ENCODE assay signal across 8 mouse cellular contexts in genomic region chr5:102069767-102070413, GRCm38 (mm10). TPM values are rescaled to one million over a fixed set of nuclear protein-coding genes. Genes with fewer than 3 reads are reported as not detected.
DNase-seq lines count a peak whose midpoint lies in the region; ATAC-seq and TF ChIP-seq lines count a peak whose summit lies in the region.

Gene Wdfy3 (minus strand): TSS chr5:102069921.

- under 1% methylated on average over 52 of the region's 62 CpGs for WGBS in lung, embryonic 14.5 days
- under 1% methylated on average over 62 of the region's 62 CpGs for WGBS in olfactory bulb, adult 2 months

- H3K4me1 ChIP-seq in lung, embryonic 14.5 days (ENCODE audit: insufficient read depth): peaks cover 3% of the 10 kb centered on the region; the same call in 1 of the 2 replicates
- H3K4me1 ChIP-seq in olfactory bulb, adult 2 months (ENCODE audit: control insufficient read depth, insufficient read depth, low read length): peaks cover 14% of the 10 kb centered on the region

- peak within 1 kb of the TSS; percentile 96 for H3K9ac ChIP-seq in lung, embryonic 14.5 days

- TF ChIP-seq CTCF in lung, embryonic 14.5 days (IDR thresholded peaks at IDR 0.05; ENCODE audit: low read depth): no peak
- TF ChIP-seq CTCF in olfactory bulb, adult 2 months (IDR thresholded peaks at IDR 0.05; ENCODE audit: insufficient read depth, low read depth, low read length): no peak

- no peaks in the 10 kb centered on the region for H3K27me3 ChIP-seq in lung, embryonic 14.5 days (ENCODE audit: insufficient read depth, low read length)

- DNase-seq in MEL-GATA-1-ER (ENCODE audit: extremely low read depth, low read depth): peak; percentile 42
- DNase-seq in cerebellum, adult 9-10 months: peak; percentile 88
- peak; percentile 92 for DNase-seq in heart, postnatal 4 days
- DNase-seq in layer of hippocampus, adult 9-10 months (ENCODE audit: low spot score): peak; percentile 51
- peak; percentile 94 for DNase-seq in lung, embryonic 14.5 days
- DNase-seq in testis, postnatal 14 days (ENCODE audit: low spot score): peak; percentile 83

- H3K27ac ChIP-seq in lung, embryonic 14.5 days (ENCODE audit: low read depth): peak within 1 kb of the TSS; percentile 95
- peak within 1 kb of the TSS; percentile 95 for H3K27ac ChIP-seq in olfactory bulb, adult 2 months (ENCODE audit: insufficient read depth, low read depth, low read length)

- H3K4me2 ChIP-seq in lung, embryonic 14.5 days: peak within 1 kb of the TSS; percentile 88

- H3K4me3 ChIP-seq in lung, embryonic 14.5 days (ENCODE audit: low read depth, low read length): peak within 1 kb of the TSS; percentile 83
- peak within 1 kb of the TSS; percentile 100 for H3K4me3 ChIP-seq in olfactory bulb, adult 2 months (ENCODE audit: insufficient read depth, low read depth, low read length)

- H3K9me3 ChIP-seq in lung, embryonic 14.5 days (ENCODE audit: low read depth, low read length): no peaks in the 10 kb centered on the region

- ATAC-seq in frontal cortex, adult (ENCODE audit: low TSS enrichment): peak; percentile 92
- ATAC-seq in lung, embryonic 14.5 days (ENCODE audit: insufficient read depth): peak; percentile 93

- H3K36me3 ChIP-seq in lung, embryonic 14.5 days (ENCODE audit: insufficient read depth): 0 out of 2 replicates have a peak, but pooled peaks cover 8% of the 10 kb centered on the region

- TF ChIP-seq POLR2A in olfactory bulb, adult 2 months (IDR thresholded peaks at IDR 0.05; ENCODE audit: insufficient read depth, low read depth, low read length): peak; percentile 72; the same call in 1 of the 2 replicates

RNA-seq across cellular contexts. Expression of gene Wdfy3, which starts in this region (rescaled TPM):
- total RNA-seq in heart, postnatal 4 days (2021): 10 to 100 TPM; 47.0 to 48.6 TPM
- 20.4 and 21.7 TPM in 2 replicates for polyA plus RNA-seq in lung, embryonic 14.5 days (2014; fragmentation: Nextera tagmentation; extraction: Ambion mirVana)
- polyA plus RNA-seq in olfactory bulb, adult 2 months (2012; ENCODE audit: insufficient read depth, insufficient read length, low replicate concordance, missing spikeins): 63.9 TPM in 1 of 2 replicates, not detected in the other

Comparison
In these comparisons a context has a peak if more than half of its experiments do, and no peak if none do; other contexts are left out.
1. Peak in every context shown above with its lines: DNase-seq, ATAC-seq, H3K4me3 ChIP-seq and H3K27ac ChIP-seq.
2. DNase-seq: peak in every context shown above with its lines; median percentile 94 in lung, embryonic 14.5 days; 92 in heart, postnatal 4 days; 88 in cerebellum, adult 9-10 months; 83 in testis, postnatal 14 days; 51 in layer of hippocampus, adult 9-10 months; 42 in MEL-GATA-1-ER.